Mouse (Mus musculus) heart, embryonic 15.5 days (tissue): Measurements from ENCODE around the gene Dzip1. TPM values are rescaled to one million over a fixed set of nuclear protein-coding genes. Genes with fewer than 3 reads are reported as not detected.
A peak's percentile ranks its signal among the peaks of the same experiment; 100 is the strongest.

Source experiments
- ATAC-seq: fragments of 200-750 bp; cut with Nextera tagmentation; replicated peaks from 2 replicates; pipeline ENCODE4 v1.8.0; 2017; ENCODE audit warnings: low read depth, moderate TSS enrichment; ENCODE audit not compliant: insufficient number of reproducible peaks, insufficient read depth, low FRiP score
- H3K27ac ChIP-seq: fragments of 300-500 bp; sonication (generic); 2 replicates; pipeline ENCODE4 v1.5.1; 2015; ENCODE audit warnings: mild to moderate bottlenecking, inconsistent platforms
- H3K27me3 ChIP-seq: fragments of 300-500 bp; sonication (generic); 2 replicates; pipeline ENCODE4 v1.6.1; 2015; ENCODE audit warnings: inconsistent platforms
- H3K36me3 ChIP-seq: fragments of 300-500 bp; sonication (generic); 2 replicates; pipeline ENCODE4 v1.6.1; 2015; ENCODE audit warnings: mild to moderate bottlenecking, inconsistent platforms
- H3K4me1 ChIP-seq: fragments of 300-500 bp; sonication (generic); replicated peaks from 2 replicates; pipeline ENCODE4 v1.6.1; 2015; ENCODE audit warnings: inconsistent platforms
- H3K4me2 ChIP-seq: fragments of 300-500 bp; sonication (generic); 2 replicates; pipeline ENCODE4 v1.6.1; 2015; ENCODE audit warnings: inconsistent platforms, mild to moderate bottlenecking, moderate library complexity
- H3K4me3 ChIP-seq: fragments of 300-500 bp; sonication (generic); 2 replicates; pipeline ENCODE4 v1.5.1; 2015; ENCODE audit warnings: mild to moderate bottlenecking, inconsistent platforms
- H3K9ac ChIP-seq: fragments of 300-500 bp; sonication (generic); 2 replicates; pipeline ENCODE4 v1.6.1; 2015; ENCODE audit warnings: mild to moderate bottlenecking, inconsistent platforms
- H3K9me3 ChIP-seq: fragments of 300-500 bp; sonication (generic); replicated peaks from 2 replicates; pipeline ENCODE4 v1.6.1; 2016; ENCODE audit warnings: inconsistent platforms
- WGBS: fragments of 180-500 bp; shearing (Covaris S2); methylation state at CpG from one replicate; pipeline ENCODE4 v1.1.7; 2015; ENCODE audit warnings: mixed read lengths; 5-methylcytosine and 5-hydroxymethylcytosine counted together
- polyA plus RNA-seq: library from polyadenylated mRNA; unstranded; fragments of >200 nt; fragmentation: Nextera tagmentation; extraction: Ambion mirVana; gene quantifications from 2 replicates; pipeline ENCODE4 v1.2.1, GENCODE M21; 2015

The Dzip1 gene
- polyA plus RNA-seq, 1 experiment from 2014 or later: 4.8 TPM

DNA sequence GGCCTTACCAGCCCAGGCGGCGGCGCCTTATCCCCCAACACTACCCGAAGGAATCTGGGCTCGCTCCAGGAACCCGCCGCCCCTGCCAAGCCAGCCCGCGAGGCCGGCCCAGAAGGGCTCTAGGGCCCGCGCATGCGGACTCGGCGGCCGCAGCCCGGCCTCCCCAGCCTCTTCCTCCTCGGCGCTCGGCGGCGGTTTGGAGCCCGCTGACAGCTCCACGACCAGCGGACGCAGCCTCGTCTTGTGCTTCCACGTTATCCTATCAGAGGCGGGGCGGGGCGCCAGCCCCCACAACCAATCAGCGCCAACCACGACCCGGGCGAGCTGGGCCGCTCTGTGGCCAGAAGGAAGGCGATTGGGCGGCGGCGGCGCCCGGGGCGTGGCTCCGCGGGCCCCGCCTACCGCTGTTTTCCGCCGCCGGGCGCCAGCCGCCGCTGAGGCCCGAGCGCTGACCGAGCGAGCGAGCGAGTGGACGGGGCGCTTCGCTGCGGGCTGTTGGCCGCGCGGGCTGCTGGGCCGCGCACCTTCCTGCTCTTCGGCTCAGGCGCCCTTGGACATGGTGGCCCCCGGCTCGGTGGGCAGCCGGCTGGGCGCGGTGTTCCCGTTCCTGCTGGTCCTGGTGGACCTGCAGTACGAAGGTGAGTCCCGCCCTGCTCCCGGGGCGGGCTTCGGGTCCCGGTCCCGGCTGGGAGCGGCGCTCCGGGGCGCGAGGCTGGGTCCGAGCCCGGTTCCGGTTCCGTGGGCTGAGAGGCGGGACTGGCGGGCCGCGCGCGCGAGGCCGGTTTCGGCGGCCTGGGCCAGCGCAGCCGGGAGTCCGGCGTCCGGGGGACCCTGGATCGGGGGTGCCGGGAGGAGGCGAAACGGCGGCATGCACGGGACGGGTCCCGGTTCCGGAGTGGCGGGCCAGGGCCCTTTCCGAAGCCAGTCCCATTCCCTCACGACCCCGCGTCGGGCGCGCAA, 12.6 kb upstream of the Dzip1 start, which contains the start of gene Dnajc3:
Gene Dnajc3 (plus strand): TSS at position 444 of the 960 bp plus-strand sequence.
- Histone ChIP-seq H3K27me3 (no peaks in the 10 kb centered on the region), H3K4me1 (peaks cover 33% of the 10 kb centered on the region), H3K4me3 (peak within 1 kb of the TSS; percentile 86), H3K9ac (peak within 1 kb of the TSS; percentile 97), H3K36me3 (no peaks in the 10 kb centered on the region), H3K27ac (peak within 1 kb of the TSS; percentile 92), H3K9me3 (no peaks in the 10 kb centered on the region), H3K4me2 (peak within 1 kb of the TSS; percentile 80)
- WGBS: under 1% methylated on average over 124 of the region's 124 CpGs
- ATAC-seq: peak; percentile 100

DNA sequence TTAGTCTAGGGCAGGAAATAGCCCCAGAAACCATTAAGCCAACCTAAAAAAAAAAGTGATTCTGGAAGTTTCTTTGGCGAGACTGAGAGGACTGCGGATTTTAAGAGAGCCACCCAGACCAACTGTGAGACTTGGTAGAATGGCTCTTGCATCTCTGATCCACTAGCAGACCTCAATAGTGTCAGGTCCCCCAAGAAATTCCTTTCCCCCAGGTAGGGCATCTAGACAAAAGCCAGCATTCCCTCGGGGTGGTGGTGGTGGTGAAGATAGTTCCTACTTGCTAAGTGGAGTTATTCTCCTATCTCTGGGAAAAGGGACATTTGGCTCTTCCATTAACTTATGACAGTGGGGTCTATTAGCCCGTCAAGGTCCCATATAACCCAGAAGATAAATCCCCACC, 11.7 kb upstream of the Dzip1 start:
- H3K9me3 ChIP-seq: no peaks in the 10 kb centered on the region
- no peaks in the 10 kb centered on the region for H3K36me3 ChIP-seq
- H3K4me2 ChIP-seq: peak overlapping the region; percentile 80
- ATAC-seq: no peak
- no peaks in the 10 kb centered on the region for H3K27me3 ChIP-seq
- H3K27ac ChIP-seq: peak overlapping the region; percentile 89
- peak overlapping the region; percentile 65 for H3K9ac ChIP-seq
- WGBS: 31% methylated on average over 4 of the region's 4 CpGs
- H3K4me1 ChIP-seq: peaks cover 29% of the 10 kb centered on the region
- peak overlapping the region; percentile 86 for H3K4me3 ChIP-seq

GRCm38 (mm10) chr14:118936236-118936635, 11.0 kb upstream of the Dzip1 start:
- Histone ChIP-seq H3K27me3 (no peaks in the 10 kb centered on the region), H3K9me3 (no peaks in the 10 kb centered on the region), H3K9ac (no peak overlapping the region), H3K4me1 (peaks cover 26% of the 10 kb centered on the region), H3K27ac (no peak overlapping the region), H3K36me3 (no peaks in the 10 kb centered on the region), H3K4me2 (no peak overlapping the region), H3K4me3 (no peak overlapping the region)
- WGBS: 64% methylated on average over 3 of the region's 3 CpGs
- ATAC-seq: no peak

DNA sequence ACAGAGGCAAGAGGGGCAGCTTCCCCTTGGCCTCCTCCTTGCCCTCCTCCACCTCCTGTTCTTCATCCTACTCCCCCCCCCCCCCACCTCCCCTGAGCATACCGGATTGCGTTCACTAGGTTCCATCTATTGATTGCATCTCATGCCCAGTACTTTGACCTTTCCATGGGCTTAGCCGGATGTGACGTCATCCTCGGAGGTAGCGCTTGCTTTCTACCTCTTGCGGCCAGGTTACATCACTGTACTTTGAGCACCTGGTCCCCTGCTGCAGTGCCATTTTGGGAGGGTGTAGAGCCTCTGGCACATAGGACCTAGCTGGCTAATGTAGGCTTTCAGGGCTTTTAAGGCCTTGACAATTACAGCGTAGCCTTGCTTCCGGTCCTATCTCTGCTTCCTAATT, 9.4 kb upstream of the Dzip1 start:
- Histone ChIP-seq H3K4me3 (no peak overlapping the region), H3K27me3 (no peaks in the 10 kb centered on the region), H3K9ac (no peak overlapping the region), H3K4me1 (peaks cover 18% of the 10 kb centered on the region), H3K4me2 (no peak overlapping the region), H3K9me3 (no peaks in the 10 kb centered on the region), H3K27ac (no peak overlapping the region), H3K36me3 (no peaks in the 10 kb centered on the region)
- WGBS: 87% methylated on average over 9 of the region's 9 CpGs
- ATAC-seq: no peak

GRCm38 (mm10) chr14:118932956-118933355, 7.7 kb upstream of the Dzip1 start:
- no peak overlapping the region for H3K9ac ChIP-seq
- peaks cover 6% of the 10 kb centered on the region for H3K4me1 ChIP-seq
- ATAC-seq: no peak
- H3K27ac ChIP-seq: no peak overlapping the region
- no peaks in the 10 kb centered on the region for H3K27me3 ChIP-seq
- H3K9me3 ChIP-seq: no peaks in the 10 kb centered on the region
- WGBS: 61% methylated on average over 8 of the region's 8 CpGs
- H3K36me3 ChIP-seq: no peaks in the 10 kb centered on the region
- H3K4me3 ChIP-seq: no peak overlapping the region
- no peak overlapping the region for H3K4me2 ChIP-seq

- Histone ChIP-seq H3K4me2 (no peak overlapping the region), H3K4me1 (no peaks in the 10 kb centered on the region), H3K27ac (no peak overlapping the region), H3K27me3 (no peaks in the 10 kb centered on the region), H3K9me3 (no peaks in the 10 kb centered on the region), H3K9ac (no peak overlapping the region), H3K36me3 (no peaks in the 10 kb centered on the region), H3K4me3 (no peak overlapping the region)
- ATAC-seq: no peak
- WGBS: 86% methylated on average over 1 of the region's 2 CpGs
Observed at GRCm38 (mm10) chr14:118931181-118931580, 5.9 kb upstream of the Dzip1 start.

- H3K36me3 ChIP-seq: no peaks in the 10 kb centered on the region
- no peak overlapping the region for H3K9ac ChIP-seq
- no peak for ATAC-seq
- H3K27ac ChIP-seq: no peak overlapping the region
- no peaks in the 10 kb centered on the region for H3K9me3 ChIP-seq
- no peak overlapping the region for H3K4me3 ChIP-seq
- no peaks in the 10 kb centered on the region for H3K4me1 ChIP-seq
- H3K4me2 ChIP-seq: no peak overlapping the region
- no peaks in the 10 kb centered on the region for H3K27me3 ChIP-seq
- 60% methylated on average over 2 of the region's 2 CpGs for WGBS
Observed at GRCm38 (mm10) chr14:118930777-118931176, 5.5 kb upstream of the Dzip1 start.

DNA sequence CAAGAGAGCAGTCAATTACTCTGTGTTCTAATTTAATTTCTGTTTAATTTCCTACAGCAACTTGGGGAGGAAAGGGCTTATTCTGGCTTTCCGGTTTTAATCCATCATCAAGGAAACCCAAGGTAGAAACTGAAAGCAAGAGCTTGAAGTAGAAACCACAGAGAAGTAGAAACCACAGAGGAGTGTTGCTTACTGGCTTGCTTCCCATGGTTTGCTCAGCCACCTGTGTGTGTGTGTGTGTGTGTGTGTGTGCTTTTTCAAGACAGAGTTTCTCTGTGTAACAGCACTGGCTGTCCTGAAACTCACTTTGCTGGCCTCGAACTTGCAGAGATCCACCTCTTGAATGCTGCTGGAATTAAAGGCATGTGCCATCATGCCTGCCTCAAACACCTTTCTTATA, 4.5 kb upstream of the Dzip1 start:
- Histone ChIP-seq H3K9ac (no peak overlapping the region), H3K27me3 (no peaks in the 10 kb centered on the region), H3K36me3 (no peaks in the 10 kb centered on the region), H3K27ac (no peak overlapping the region), H3K4me1 (peaks cover 5% of the 10 kb centered on the region), H3K9me3 (no peaks in the 10 kb centered on the region), H3K4me2 (no peak overlapping the region), H3K4me3 (no peak overlapping the region)
- no peak for ATAC-seq
- 70% methylated on average over 2 of the region's 2 CpGs for whole genome bisulfite sequencing

GRCm38 (mm10) chr14:118928565-118928964, 3.3 kb upstream of the Dzip1 start:
- 66% methylated on average over 3 of the region's 3 CpGs for WGBS
- H3K9ac ChIP-seq: no peak overlapping the region
- H3K27ac ChIP-seq: no peak overlapping the region
- no peak overlapping the region for H3K4me3 ChIP-seq
- no peaks in the 10 kb centered on the region for H3K27me3 ChIP-seq
- H3K9me3 ChIP-seq: no peaks in the 10 kb centered on the region
- ATAC-seq: no peak
- H3K4me1 ChIP-seq: peaks cover 16% of the 10 kb centered on the region
- H3K4me2 ChIP-seq: no peak overlapping the region
- H3K36me3 ChIP-seq: no peaks in the 10 kb centered on the region

DNA sequence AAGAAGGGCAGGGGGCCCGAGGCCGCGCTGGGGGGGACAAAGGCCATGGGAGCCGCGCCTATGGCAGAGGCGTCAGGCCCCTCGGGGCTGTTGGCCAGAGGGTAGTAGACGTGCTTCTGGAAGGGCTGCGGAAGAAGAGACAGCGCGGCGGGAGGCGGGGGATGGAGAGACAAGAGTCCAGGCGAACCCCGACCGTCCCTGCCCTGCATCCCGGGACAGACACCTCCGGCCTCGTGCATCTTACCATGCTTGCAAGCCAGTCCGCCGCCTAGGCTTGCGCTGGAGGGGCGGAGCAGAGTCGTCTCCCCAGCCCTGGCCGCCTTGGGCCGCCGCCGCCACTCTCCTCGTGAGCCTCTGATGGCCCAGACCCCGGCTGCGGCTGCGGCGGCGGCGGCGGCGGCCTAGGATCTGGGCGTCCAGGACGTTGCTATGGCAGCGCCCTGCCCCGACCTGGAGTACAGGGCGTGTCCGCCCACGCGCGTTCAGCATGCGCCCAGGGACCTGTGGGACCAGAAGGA, 2.5 kb downstream of the Dzip1 start:
- Histone ChIP-seq H3K9ac (peak overlapping the region; percentile 16), H3K9me3 (no peaks in the 10 kb centered on the region), H3K4me1 (peaks cover 31% of the 10 kb centered on the region), H3K27ac (no peak overlapping the region), H3K4me2 (peak overlapping the region; percentile 94), H3K36me3 (no peaks in the 10 kb centered on the region), H3K27me3 (peaks cover 12% of the 10 kb centered on the region; the same call in 1 of the 2 replicates), H3K4me3 (peak overlapping the region; percentile 49)
- WGBS: 3% methylated on average over 47 of the region's 47 CpGs
- no peak; the same call in 1 of the 2 replicates for ATAC-seq

GRCm38 (mm10) chr14:118922251-118922650, 3.0 kb downstream of the Dzip1 start:
- Histone ChIP-seq H3K4me1 (peaks cover 31% of the 10 kb centered on the region), H3K36me3 (no peaks in the 10 kb centered on the region), H3K4me3 (peak overlapping the region; percentile 49), H3K9me3 (no peaks in the 10 kb centered on the region), H3K27me3 (peaks cover 12% of the 10 kb centered on the region; the same call in 1 of the 2 replicates), H3K27ac (no peak overlapping the region), H3K9ac (peak overlapping the region; percentile 16; the same call in 1 of the 2 replicates), H3K4me2 (peak overlapping the region; percentile 94)
- no peak for ATAC-seq
- WGBS: 32% methylated on average over 22 of the region's 22 CpGs
